Mouse (Mus musculus): Measurements from ENCODE around the gene Padi3. TPM values are rescaled to one million over a fixed set of nuclear protein-coding genes. Genes with fewer than 3 reads are reported as not detected.

Gene Padi3
- polyA plus RNA-seq, 1 experiment = not detected

- H3K4me3 ChIP-seq (ENCODE audit: insufficient read depth, low read depth, low read length) = no peak overlapping the region
- H3K27ac ChIP-seq (replicated peaks; ENCODE audit: low read depth, low read length) = no peak overlapping the region
- H3K4me1 ChIP-seq (ENCODE audit: control insufficient read depth, insufficient read depth, insufficient read length, low read length) = no peaks in the 10 kb centered on the region
Observed at GRCm38 (mm10) chr4:140804601-140805000, 5.8 kb downstream of the Padi3 start.

GRCm38 (mm10) chr4:140801364-140801763 lies 9.1 kb downstream of the Padi3 start:
- no peak overlapping the region for H3K4me3 ChIP-seq (ENCODE audit: insufficient read depth, low read depth, low read length)
- no peaks in the 10 kb centered on the region for H3K4me1 ChIP-seq (ENCODE audit: control insufficient read depth, insufficient read depth, insufficient read length, low read length)
- H3K27ac ChIP-seq (replicated peaks; ENCODE audit: low read depth, low read length) = no peak overlapping the region

GRCm38 (mm10) chr4:140796786-140797185 lies 13.7 kb downstream of the Padi3 start:
- Histone ChIP-seq H3K4me3 (ENCODE audit: insufficient read depth, low read depth, low read length) (no peak overlapping the region), H3K4me1 (ENCODE audit: control insufficient read depth, insufficient read depth, insufficient read length, low read length) (no peaks in the 10 kb centered on the region), H3K27ac (replicated peaks; ENCODE audit: low read depth, low read length) (no peak overlapping the region)

GRCm38 (mm10) chr4:140794678-140795077 lies 15.8 kb downstream of the Padi3 start:
- Histone ChIP-seq H3K4me1 (ENCODE audit: control insufficient read depth, insufficient read depth, insufficient read length, low read length) (no peaks in the 10 kb centered on the region), H3K4me3 (ENCODE audit: insufficient read depth, low read depth, low read length) (no peak overlapping the region), H3K27ac (replicated peaks; ENCODE audit: low read depth, low read length) (no peak overlapping the region)

- H3K27ac ChIP-seq (replicated peaks; ENCODE audit: low read depth, low read length) = no peak overlapping the region
- H3K4me1 ChIP-seq (ENCODE audit: control insufficient read depth, insufficient read depth, insufficient read length, low read length) = no peaks in the 10 kb centered on the region
- no peak overlapping the region for H3K4me3 ChIP-seq (ENCODE audit: insufficient read depth, low read depth, low read length)
Observed at GRCm38 (mm10) chr4:140793795-140794194, 16.7 kb downstream of the Padi3 start.

GRCm38 (mm10) chr4:140792584-140792983 lies 17.9 kb downstream of the Padi3 start:
- Histone ChIP-seq H3K4me1 (ENCODE audit: control insufficient read depth, insufficient read depth, insufficient read length, low read length) (no peaks in the 10 kb centered on the region), H3K27ac (replicated peaks; ENCODE audit: low read depth, low read length) (no peak overlapping the region), H3K4me3 (ENCODE audit: insufficient read depth, low read depth, low read length) (no peak overlapping the region)

- no peak overlapping the region for H3K4me3 ChIP-seq (ENCODE audit: insufficient read depth, low read depth, low read length)
- no peak overlapping the region for H3K27ac ChIP-seq (replicated peaks; ENCODE audit: low read depth, low read length)
- no peaks in the 10 kb centered on the region for H3K4me1 ChIP-seq (ENCODE audit: control insufficient read depth, insufficient read depth, insufficient read length, low read length)
Observed at GRCm38 (mm10) chr4:140791071-140791470, 19.4 kb downstream of the Padi3 start.

GRCm38 (mm10) chr4:140789983-140790382 lies 20.5 kb downstream of the Padi3 start:
- no peaks in the 10 kb centered on the region for H3K4me1 ChIP-seq (ENCODE audit: control insufficient read depth, insufficient read depth, insufficient read length, low read length)
- no peak overlapping the region for H3K27ac ChIP-seq (replicated peaks; ENCODE audit: low read depth, low read length)
- no peak overlapping the region for H3K4me3 ChIP-seq (ENCODE audit: insufficient read depth, low read depth, low read length)

GRCm38 (mm10) chr4:140788983-140789382 lies 21.5 kb downstream of the Padi3 start:
- Histone ChIP-seq H3K4me1 (ENCODE audit: control insufficient read depth, insufficient read depth, insufficient read length, low read length) (no peaks in the 10 kb centered on the region), H3K4me3 (ENCODE audit: insufficient read depth, low read depth, low read length) (no peak overlapping the region), H3K27ac (replicated peaks; ENCODE audit: low read depth, low read length) (no peak overlapping the region)

GRCm38 (mm10) chr4:140788264-140788663 lies 22.2 kb downstream of the Padi3 start:
- Histone ChIP-seq H3K4me1 (ENCODE audit: control insufficient read depth, insufficient read depth, insufficient read length, low read length) (no peaks in the 10 kb centered on the region), H3K27ac (replicated peaks; ENCODE audit: low read depth, low read length) (peak overlapping the region; percentile 52), H3K4me3 (ENCODE audit: insufficient read depth, low read depth, low read length) (no peak overlapping the region)

GRCm38 (mm10) chr4:140787414-140787813 lies 23.0 kb downstream of the Padi3 start:
- Histone ChIP-seq H3K4me1 (ENCODE audit: control insufficient read depth, insufficient read depth, insufficient read length, low read length) (no peaks in the 10 kb centered on the region), H3K4me3 (ENCODE audit: insufficient read depth, low read depth, low read length) (no peak overlapping the region), H3K27ac (replicated peaks; ENCODE audit: low read depth, low read length) (no peak overlapping the region; the same call in 1 of the 2 replicates)

GRCm38 (mm10) chr4:140785217-140785616 lies 25.2 kb downstream of the Padi3 start:
- no peaks in the 10 kb centered on the region for H3K4me1 ChIP-seq (ENCODE audit: control insufficient read depth, insufficient read depth, insufficient read length, low read length)
- H3K27ac ChIP-seq (replicated peaks; ENCODE audit: low read depth, low read length) = no peak overlapping the region

GRCm38 (mm10) chr4:140784292-140784945 lies 26.0 kb downstream of the Padi3 start:
- H3K4me1 ChIP-seq (ENCODE audit: control insufficient read depth, insufficient read depth, insufficient read length, low read length) = no peaks in the 10 kb centered on the region
- no peak overlapping the region for H3K4me3 ChIP-seq (ENCODE audit: insufficient read depth, low read depth, low read length)
- H3K27ac ChIP-seq (replicated peaks; ENCODE audit: low read depth, low read length) = no peak overlapping the region

More at GRCm38 (mm10) chr4:140785217-140785616, 25.2 kb downstream of the Padi3 start:
- H3K4me3 ChIP-seq (ENCODE audit: insufficient read depth, low read depth, low read length) = no peak overlapping the region

- Histone ChIP-seq H3K4me1 (ENCODE audit: control insufficient read depth, insufficient read depth, insufficient read length, low read length) (no peaks in the 10 kb centered on the region), H3K4me3 (ENCODE audit: insufficient read depth, low read depth, low read length) (no peak overlapping the region), H3K27ac (replicated peaks; ENCODE audit: low read depth, low read length) (no peak overlapping the region)
Observed at GRCm38 (mm10) chr4:140782821-140783220, 27.6 kb downstream of the Padi3 start.

- Histone ChIP-seq H3K27ac (replicated peaks; ENCODE audit: low read depth, low read length) (no peak overlapping the region), H3K4me1 (ENCODE audit: control insufficient read depth, insufficient read depth, insufficient read length, low read length) (no peaks in the 10 kb centered on the region), H3K4me3 (ENCODE audit: insufficient read depth, low read depth, low read length) (no peak overlapping the region)
Observed at GRCm38 (mm10) chr4:140780507-140780906, 29.9 kb downstream of the Padi3 start.

- Histone ChIP-seq H3K27ac (replicated peaks; ENCODE audit: low read depth, low read length) (no peak overlapping the region), H3K4me1 (ENCODE audit: control insufficient read depth, insufficient read depth, insufficient read length, low read length) (no peaks in the 10 kb centered on the region), H3K4me3 (ENCODE audit: insufficient read depth, low read depth, low read length) (no peak overlapping the region)
Observed at GRCm38 (mm10) chr4:140779803-140780397, 30.5 kb downstream of the Padi3 start.
